Mouse (Mus musculus): ENCODE measurements around the gene Timp2. TPM values are rescaled to one million over a fixed set of nuclear protein-coding genes. Genes with fewer than 3 reads are reported as not detected.
A peak's percentile ranks its signal among the peaks of the same experiment; 100 is the strongest.

Timp2 gene
- polyA plus RNA-seq, 1 experiment from 2014 or later = 38.9 TPM

- H3K4me3 ChIP-seq (ENCODE audit: low read depth, low read length) = no peak overlapping the region
- no peak overlapping the region for H3K9ac ChIP-seq (ENCODE audit: low read depth, low read length)
- H3K27me3 ChIP-seq (replicated peaks; ENCODE audit: control insufficient read depth, insufficient read depth, low read length) = no peaks in the 10 kb centered on the region
- ATAC-seq = no peak
- H3K36me3 ChIP-seq (ENCODE audit: control insufficient read depth, insufficient read depth) = no peaks in the 10 kb centered on the region
- H3K27ac ChIP-seq (ENCODE audit: low read depth, low read length) = no peak overlapping the region
- no peak overlapping the region for H3K4me2 ChIP-seq (replicated peaks; ENCODE audit: low read depth)
- TF ChIP-seq CTCF (IDR thresholded peaks at IDR 0.05; ENCODE audit: low read depth) = no peak
- H3K4me1 ChIP-seq (replicated peaks; ENCODE audit: control insufficient read depth, insufficient read depth, low read length) = peaks cover 5% of the 10 kb centered on the region; the same call in 1 of the 2 replicates
- 88% methylated on average over 2 of the region's 2 CpGs for WGBS
- no peaks in the 10 kb centered on the region for H3K9me3 ChIP-seq (ENCODE audit: control insufficient read depth)
Measured at GRCm38 (mm10) chr11:118347391-118347790, 8.1 kb downstream of the Timp2 start.

- H3K9me3 ChIP-seq (ENCODE audit: control insufficient read depth) = no peaks in the 10 kb centered on the region
- no peak overlapping the region for H3K9ac ChIP-seq (ENCODE audit: low read depth, low read length)
- peaks cover 5% of the 10 kb centered on the region; the same call in 1 of the 2 replicates for H3K4me1 ChIP-seq (replicated peaks; ENCODE audit: control insufficient read depth, insufficient read depth, low read length)
- no peak overlapping the region for H3K4me3 ChIP-seq (ENCODE audit: low read depth, low read length)
- no peaks in the 10 kb centered on the region for H3K27me3 ChIP-seq (replicated peaks; ENCODE audit: control insufficient read depth, insufficient read depth, low read length)
- no peaks in the 10 kb centered on the region for H3K36me3 ChIP-seq (ENCODE audit: control insufficient read depth, insufficient read depth)
- ATAC-seq = no peak
- H3K27ac ChIP-seq (ENCODE audit: low read depth, low read length) = no peak overlapping the region
- TF ChIP-seq CTCF (IDR thresholded peaks at IDR 0.05; ENCODE audit: low read depth) = peak; percentile 42
- no peak overlapping the region for H3K4me2 ChIP-seq (replicated peaks; ENCODE audit: low read depth)
- WGBS = 82% methylated on average over 8 of the region's 8 CpGs
Measured at GRCm38 (mm10) chr11:118346395-118347096, 9.0 kb downstream of the Timp2 start.

- no peak for ATAC-seq
- no peak for TF ChIP-seq CTCF (IDR thresholded peaks at IDR 0.05; ENCODE audit: low read depth)
- Histone ChIP-seq H3K36me3 (ENCODE audit: control insufficient read depth, insufficient read depth) (no peaks in the 10 kb centered on the region), H3K27me3 (replicated peaks; ENCODE audit: control insufficient read depth, insufficient read depth, low read length) (no peaks in the 10 kb centered on the region), H3K4me3 (ENCODE audit: low read depth, low read length) (no peak overlapping the region), H3K9ac (ENCODE audit: low read depth, low read length) (no peak overlapping the region), H3K4me2 (replicated peaks; ENCODE audit: low read depth) (no peak overlapping the region), H3K9me3 (ENCODE audit: control insufficient read depth) (no peaks in the 10 kb centered on the region), H3K4me1 (replicated peaks; ENCODE audit: control insufficient read depth, insufficient read depth, low read length) (peaks cover 5% of the 10 kb centered on the region; the same call in 1 of the 2 replicates), H3K27ac (ENCODE audit: low read depth, low read length) (no peak overlapping the region)
- WGBS = 56% methylated on average over 4 of the region's 4 CpGs
Measured at GRCm38 (mm10) chr11:118345693-118346092, 9.8 kb downstream of the Timp2 start.

GRCm38 (mm10) chr11:118343629-118344028 is 11.9 kb downstream of the Timp2 start:
- Histone ChIP-seq H3K9me3 (ENCODE audit: control insufficient read depth) (no peaks in the 10 kb centered on the region), H3K4me3 (ENCODE audit: low read depth, low read length) (no peak overlapping the region), H3K4me1 (replicated peaks; ENCODE audit: control insufficient read depth, insufficient read depth, low read length) (peaks cover 4% of the 10 kb centered on the region; the same call in 1 of the 2 replicates), H3K36me3 (ENCODE audit: control insufficient read depth, insufficient read depth) (no peaks in the 10 kb centered on the region), H3K27me3 (replicated peaks; ENCODE audit: control insufficient read depth, insufficient read depth, low read length) (no peaks in the 10 kb centered on the region), H3K9ac (ENCODE audit: low read depth, low read length) (no peak overlapping the region), H3K4me2 (replicated peaks; ENCODE audit: low read depth) (no peak overlapping the region), H3K27ac (ENCODE audit: low read depth, low read length) (no peak overlapping the region)
- no peak for ATAC-seq
- TF ChIP-seq CTCF (IDR thresholded peaks at IDR 0.05; ENCODE audit: low read depth) = no peak
- WGBS = 71% methylated on average over 2 of the region's 2 CpGs

- Histone ChIP-seq H3K36me3 (ENCODE audit: control insufficient read depth, insufficient read depth) (no peaks in the 10 kb centered on the region), H3K4me1 (replicated peaks; ENCODE audit: control insufficient read depth, insufficient read depth, low read length) (no peaks in the 10 kb centered on the region), H3K9me3 (ENCODE audit: control insufficient read depth) (no peaks in the 10 kb centered on the region), H3K27me3 (replicated peaks; ENCODE audit: control insufficient read depth, insufficient read depth, low read length) (no peaks in the 10 kb centered on the region), H3K9ac (ENCODE audit: low read depth, low read length) (no peak within 1 kb of the TSS), H3K27ac (ENCODE audit: low read depth, low read length) (no peak within 1 kb of the TSS), H3K4me3 (ENCODE audit: low read depth, low read length) (no peak within 1 kb of the TSS), H3K4me2 (replicated peaks; ENCODE audit: low read depth) (no peak within 1 kb of the TSS)
- 37% methylated on average over 7 of the region's 7 CpGs for WGBS
- ATAC-seq = no peak
- TF ChIP-seq CTCF (IDR thresholded peaks at IDR 0.05; ENCODE audit: low read depth) = no peak
Measured at GRCm38 (mm10) chr11:118342400-118342981, 13.0 kb downstream of the Timp2 start, which contains the start of gene Cep295nl. Gene Cep295nl, minus strand, starts transcription at chr11:118342500.

GRCm38 (mm10) chr11:118337491-118338168 is 17.9 kb downstream of the Timp2 start:
- H3K9me3 ChIP-seq (ENCODE audit: control insufficient read depth) = no peaks in the 10 kb centered on the region
- no peak overlapping the region for H3K27ac ChIP-seq (ENCODE audit: low read depth, low read length)
- no peak for TF ChIP-seq CTCF (IDR thresholded peaks at IDR 0.05; ENCODE audit: low read depth)
- H3K4me3 ChIP-seq (ENCODE audit: low read depth, low read length) = no peak overlapping the region
- 60% methylated on average over 8 of the region's 8 CpGs for WGBS
- no peaks in the 10 kb centered on the region for H3K4me1 ChIP-seq (replicated peaks; ENCODE audit: control insufficient read depth, insufficient read depth, low read length)
- H3K9ac ChIP-seq (ENCODE audit: low read depth, low read length) = no peak overlapping the region
- no peaks in the 10 kb centered on the region for H3K36me3 ChIP-seq (ENCODE audit: control insufficient read depth, insufficient read depth)
- H3K4me2 ChIP-seq (replicated peaks; ENCODE audit: low read depth) = no peak overlapping the region
- ATAC-seq = no peak
- no peaks in the 10 kb centered on the region for H3K27me3 ChIP-seq (replicated peaks; ENCODE audit: control insufficient read depth, insufficient read depth, low read length)

Measured in intestine, postnatal 0 days (tissue).